Mouse (Mus musculus): Measurements from ENCODE around the gene Jam2. TPM values are rescaled to one million over a fixed set of nuclear protein-coding genes. Genes with fewer than 3 reads are reported as not detected.

Jam2 gene
- polyA plus RNA-seq, 1 experiment from 2014 or later: 44.1 TPM

Other genes starting within 250 kb of the Jam2 start
- 43.9 and 49.6 TPM in 2 replicates for gene Mrpl39, start 38.4 kb upstream of the Jam2 start, polyA plus RNA-seq (2015; fragmentation: Nextera tagmentation; extraction: Ambion mirVana)
- gene Gabpa, start 60.8 kb downstream of the Jam2 start, polyA plus RNA-seq (2015; fragmentation: Nextera tagmentation; extraction: Ambion mirVana): 22.8 and 23.4 TPM in 2 replicates
- gene Atp5j, start 61.5 kb downstream of the Jam2 start, polyA plus RNA-seq (2015; fragmentation: Nextera tagmentation; extraction: Ambion mirVana): 827 and 861 TPM in 2 replicates